Mouse (Mus musculus) heart, adult 2 months (tissue): ENCODE data around the gene Tspyl3.

ENCODE experiments used
- CTCF ChIP-seq: fragments of 200-600 bp; IDR thresholded peaks from 2 replicates; pipeline ENCODE4 v1.8.1; 2022; ENCODE audit warnings: antibody characterized with exemption, mild to moderate bottlenecking, moderate library complexity
- POLR2A ChIP-seq: fragments of 200-500 bp; IDR thresholded peaks from 2 replicates; pipeline ENCODE4 v1.6.1; 2011; ENCODE audit warnings: mild to moderate bottlenecking, low read depth, low read length, control low read depth; ENCODE audit not compliant: insufficient read depth

- TF ChIP-seq CTCF (no peak), POLR2A (no peak)
Measured at GRCm38 (mm10) chr2:153213351-153213750, 11.9 kb downstream of the Tspyl3 start.
